Mouse (Mus musculus) bone marrow, adult 2 months (tissue): Measurements from ENCODE around the gene Atp8a2. TPM values are rescaled to one million over a fixed set of nuclear protein-coding genes. Genes with fewer than 3 reads are reported as not detected.

Experiments used
- H3K27ac ChIP-seq: fragments of 200-500 bp; 2 replicates; pipeline ENCODE4 v1.5.1; 2012; ENCODE audit warnings: low read depth, mild to moderate bottlenecking, control low read depth, inconsistent platforms, low read length; ENCODE audit not compliant: control insufficient read depth, poor library complexity, insufficient read depth
- H3K4me1 ChIP-seq: fragments of 200-500 bp; 2 replicates; pipeline ENCODE4 v1.6.1; 2011; ENCODE audit warnings: low read length; ENCODE audit not compliant: control insufficient read depth, insufficient read depth
- H3K4me3 ChIP-seq: fragments of 200-500 bp; replicated peaks from 2 replicates; pipeline ENCODE3; 2011; ENCODE audit warnings: mild to moderate bottlenecking, low read depth, low read length, control low read depth; ENCODE audit not compliant: control insufficient read depth
- CTCF ChIP-seq: fragments of 200-500 bp; IDR thresholded peaks from 2 replicates; pipeline ENCODE4 v1.5.1; 2011; ENCODE audit warnings: low read length, control low read depth; ENCODE audit not compliant: control insufficient read depth, insufficient read depth
- POLR2A ChIP-seq: fragments of 200-500 bp; IDR thresholded peaks from 2 replicates; pipeline ENCODE4 v1.6.1; 2011; ENCODE audit warnings: low read depth, mild to moderate bottlenecking, control low read depth, low read length, borderline replicate concordance; ENCODE audit not compliant: control insufficient read depth
- WGBS: fragments of 180-500 bp; shearing (Covaris S2); methylation state at CpG from one replicate; pipeline ENCODE4 v1.1.7; 2018; 5-methylcytosine and 5-hydroxymethylcytosine counted together
- polyA plus RNA-seq: library from polyadenylated mRNA; stranded (reverse); fragments of >200 nt; gene quantifications from 2 replicates; pipeline ENCODE4 v1.2.4, GENCODE M21; 2011; ENCODE audit warnings: low replicate concordance; ENCODE audit not compliant: missing spikeins, insufficient read depth, insufficient read length

Gene Atp8a2
- polyA plus RNA-seq, 1 experiment, result 0.20 TPM

GRCm38 (mm10) chr14:59966981-59967380, 230.0 kb downstream of the Atp8a2 start:
- WGBS, result 86% methylated on average over 4 of the region's 4 CpGs
- Histone ChIP-seq H3K4me3 (no peak overlapping the region), H3K27ac (no peak overlapping the region), H3K4me1 (no peaks in the 10 kb centered on the region; the same call in 1 of the 2 replicates)
- TF ChIP-seq CTCF (no peak), POLR2A (no peak)

DNA sequence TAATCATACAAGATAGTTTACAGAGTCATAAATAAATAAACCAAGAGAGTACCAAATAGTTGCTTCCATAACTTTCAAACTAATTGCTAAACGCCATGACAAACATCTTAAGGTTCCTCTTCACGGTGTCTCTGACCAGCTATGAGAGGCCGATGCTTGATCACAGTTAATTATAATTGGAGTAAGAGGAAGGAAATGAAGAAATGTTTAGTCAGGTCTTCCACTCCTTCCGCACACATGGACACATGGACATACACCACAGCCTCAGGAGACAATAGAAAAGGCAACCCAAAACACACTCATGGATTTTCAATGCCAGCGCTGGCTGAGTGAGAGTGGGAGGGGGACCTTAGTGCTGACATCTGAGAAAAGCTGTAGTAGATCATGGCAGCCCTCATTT, 232.4 kb downstream of the Atp8a2 start:
- Histone ChIP-seq H3K4me3 (no peak overlapping the region), H3K4me1 (no peaks in the 10 kb centered on the region; the same call in 1 of the 2 replicates), H3K27ac (no peak overlapping the region)
- WGBS, result 34% methylated on average over 5 of the region's 5 CpGs
- no peak for TF ChIP-seq POLR2A
- TF ChIP-seq CTCF, result no peak

GRCm38 (mm10) chr14:59960961-59961360, 236.0 kb downstream of the Atp8a2 start:
- Histone ChIP-seq H3K4me3 (no peak overlapping the region), H3K27ac (no peak overlapping the region), H3K4me1 (no peaks in the 10 kb centered on the region)
- TF ChIP-seq POLR2A, result no peak
- no peak for TF ChIP-seq CTCF
- WGBS, result 56% methylated on average over 9 of the region's 9 CpGs

DNA sequence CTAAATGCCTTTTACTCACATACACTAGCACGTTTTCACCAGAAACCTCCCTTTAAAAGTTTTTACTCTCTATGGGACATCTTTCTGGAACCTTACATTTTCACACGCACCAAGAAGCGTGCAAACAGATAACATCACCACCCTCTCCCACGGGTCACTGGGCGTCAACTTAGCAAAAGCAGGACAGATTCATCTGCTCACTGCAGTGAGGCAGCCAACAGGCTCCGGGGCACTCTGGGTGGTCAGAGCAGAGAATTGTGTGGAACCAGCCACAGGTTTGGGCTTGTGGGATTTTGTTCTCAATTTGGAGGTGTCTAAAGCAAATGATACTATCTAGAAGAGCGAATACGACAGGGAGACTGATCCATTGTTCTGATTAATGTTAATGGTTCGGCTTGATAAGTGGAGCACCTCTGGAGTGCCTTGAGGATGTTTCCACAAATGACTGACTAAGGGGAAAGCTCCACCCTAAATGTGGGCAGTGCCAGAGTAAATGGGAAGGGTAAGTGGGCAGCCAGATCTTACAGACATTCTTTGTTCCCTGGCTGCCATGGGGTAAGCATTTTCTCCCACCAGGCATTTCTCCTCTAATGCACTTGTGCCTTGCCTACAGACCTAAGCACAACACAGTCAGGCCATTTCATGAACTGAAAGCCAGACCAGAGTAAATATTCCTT, 236.6 kb downstream of the Atp8a2 start:
- Histone ChIP-seq H3K4me1 (no peaks in the 10 kb centered on the region), H3K4me3 (no peak overlapping the region), H3K27ac (no peak overlapping the region)
- 85% methylated on average over 9 of the region's 9 CpGs for WGBS
- TF ChIP-seq CTCF, result no peak

DNA sequence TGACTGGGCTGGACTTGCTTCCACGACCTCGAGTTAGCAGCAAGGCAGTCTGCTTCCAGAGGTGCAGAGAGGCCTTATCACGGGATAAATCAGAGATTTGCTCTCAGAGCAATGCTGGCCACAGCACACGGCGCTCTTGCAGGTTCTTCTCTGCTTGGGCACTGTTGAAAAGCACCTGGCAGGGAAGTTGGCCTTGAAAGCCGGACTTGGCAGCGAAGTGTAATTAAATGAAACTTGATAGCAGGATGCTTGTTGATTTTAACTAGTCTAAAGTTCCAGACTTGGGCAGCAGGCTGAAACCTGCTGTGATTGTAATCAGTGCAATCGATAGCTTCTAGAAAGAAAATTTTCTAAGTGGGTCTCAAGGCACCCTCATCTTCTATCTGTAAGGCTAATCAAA, 237.3 kb downstream of the Atp8a2 start:
- Histone ChIP-seq H3K4me3 (no peak overlapping the region), H3K27ac (no peak overlapping the region), H3K4me1 (no peaks in the 10 kb centered on the region)
- WGBS, result 80% methylated on average over 8 of the region's 8 CpGs
- no peak for TF ChIP-seq POLR2A
- no peak for TF ChIP-seq CTCF

GRCm38 (mm10) chr14:59949983-59950382, 247.0 kb downstream of the Atp8a2 start:
- TF ChIP-seq CTCF (no peak), POLR2A (no peak)
- 65% methylated on average over 5 of the region's 5 CpGs for WGBS
- Histone ChIP-seq H3K4me3 (no peak overlapping the region), H3K27ac (no peak overlapping the region), H3K4me1 (no peaks in the 10 kb centered on the region)

- no peak overlapping the region for H3K4me3 ChIP-seq
- no peaks in the 10 kb centered on the region for H3K4me1 ChIP-seq
- 5% methylated on average over 7 of the region's 7 CpGs for WGBS
- TF ChIP-seq POLR2A (no peak), CTCF (peak; percentile 62)
- no peak overlapping the region for H3K27ac ChIP-seq
Observed at GRCm38 (mm10) chr14:59942864-59943611, 253.9 kb downstream of the Atp8a2 start.

- TF ChIP-seq CTCF (no peak), POLR2A (no peak)
- Histone ChIP-seq H3K4me3 (no peak overlapping the region), H3K4me1 (no peaks in the 10 kb centered on the region), H3K27ac (no peak overlapping the region)
- 85% methylated on average over 2 of the region's 2 CpGs for WGBS
Observed at GRCm38 (mm10) chr14:59942199-59942598, 254.8 kb downstream of the Atp8a2 start.

DNA sequence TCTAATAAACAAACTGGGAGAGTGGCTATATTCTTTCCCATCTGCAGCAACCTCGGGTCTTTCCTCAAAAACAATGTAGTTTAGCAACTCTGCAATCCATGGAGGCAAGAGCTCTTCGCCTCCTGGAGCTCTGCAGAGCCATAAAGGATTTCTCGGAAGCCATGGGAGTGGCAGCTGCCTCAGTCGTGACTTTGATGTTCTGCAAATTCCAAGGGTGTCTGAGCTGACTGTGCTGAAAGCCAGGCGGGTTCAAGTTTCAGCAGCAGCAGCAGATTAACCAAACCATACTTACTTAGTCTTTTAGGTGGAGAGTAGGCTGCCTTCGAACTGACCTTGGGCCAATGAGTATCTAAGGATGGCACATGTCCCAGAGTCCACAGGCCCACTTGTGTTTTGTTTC, 264.6 kb downstream of the Atp8a2 start:
- WGBS, result 66% methylated on average over 6 of the region's 6 CpGs
- Histone ChIP-seq H3K4me1 (no peaks in the 10 kb centered on the region), H3K27ac (no peak overlapping the region), H3K4me3 (no peak overlapping the region)
- TF ChIP-seq CTCF (no peak), POLR2A (no peak)
